Mouse (Mus musculus) hindlimb bud, embryonic 11.5 days (tissue): ENCODE results near the gene Hrh1.

Source experiments
- DNase-seq: peaks from one replicate; pipeline ENCODE4 v3.0.0-alpha.2; 2012; ENCODE audit warnings: low read depth, low spot score; ENCODE audit errors: extremely low spot score

Hrh1 gene

DNA sequence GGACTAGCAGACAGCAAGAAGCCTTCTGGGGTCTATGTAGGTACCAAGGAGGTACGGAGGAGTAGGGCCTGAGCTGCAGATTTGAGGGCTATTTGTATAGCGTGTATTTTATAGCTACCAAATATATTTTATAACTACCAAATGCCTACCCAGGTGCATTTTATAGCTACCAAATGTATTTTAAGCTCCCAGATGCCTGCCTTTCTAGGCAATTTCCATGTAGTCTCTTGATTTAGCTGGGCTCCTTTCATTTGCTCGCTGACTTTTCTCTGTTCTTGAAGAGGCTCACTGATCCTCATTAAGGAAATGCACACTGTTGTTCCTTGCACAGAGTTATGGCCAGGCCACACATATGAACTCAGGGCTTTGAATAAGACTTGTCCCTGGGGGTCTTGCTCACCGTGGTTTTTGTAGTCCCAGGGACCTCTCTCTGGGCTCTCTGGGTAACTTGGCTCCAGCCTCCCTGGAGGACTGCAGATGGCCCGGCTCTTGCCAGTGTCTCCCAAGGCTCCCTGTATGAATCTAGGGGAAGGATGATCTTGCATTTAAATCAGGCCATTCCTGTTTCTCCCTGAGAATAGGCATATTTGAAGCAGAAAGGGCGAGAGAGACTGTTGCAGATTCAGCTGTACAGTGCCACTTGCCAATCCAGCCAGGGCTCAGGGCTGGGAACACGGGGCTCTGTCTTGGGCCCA lies 7.2 kb downstream of the Hrh1 start:
- DNase-seq: no peak

DNA sequence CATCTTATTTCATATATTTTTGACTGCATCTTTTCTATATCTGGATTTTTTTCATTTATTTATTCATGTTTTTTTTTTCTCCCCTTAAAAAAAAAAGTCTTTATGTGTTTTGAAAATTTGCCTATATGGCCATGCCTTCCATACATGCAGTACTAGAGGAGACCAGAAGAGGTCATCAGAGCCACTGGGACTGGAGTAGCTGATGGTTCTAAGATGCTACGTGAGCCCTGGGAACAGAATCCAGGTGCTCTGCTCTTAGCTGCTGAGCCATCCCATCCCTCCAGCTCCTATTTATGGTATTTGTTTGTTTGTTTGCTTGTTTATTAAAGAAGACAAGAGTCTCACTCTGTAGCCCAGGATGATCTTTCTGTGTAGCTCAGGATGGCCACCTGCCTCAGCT lies 8.9 kb downstream of the Hrh1 start:
- no peak for DNase-seq

DNA sequence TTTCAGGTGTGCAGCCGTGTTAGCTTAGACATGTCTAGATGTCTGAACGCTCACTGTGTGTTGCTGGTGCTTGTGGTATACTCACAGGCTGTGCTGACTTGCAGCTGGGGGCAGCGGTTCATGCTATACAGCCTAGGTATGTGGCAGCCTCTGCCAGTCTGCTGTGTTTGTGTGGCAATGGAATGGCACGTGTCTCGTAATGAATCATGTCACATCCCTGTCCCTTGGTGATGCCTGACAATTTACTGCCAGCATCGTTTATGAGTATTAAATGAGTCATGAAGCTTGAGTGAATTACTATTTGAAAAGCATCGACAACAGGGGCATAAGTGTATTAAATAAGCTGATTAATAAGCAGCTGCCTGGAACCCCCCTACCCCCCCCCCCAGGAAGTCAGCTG lies 9.3 kb downstream of the Hrh1 start:
- no peak for DNase-seq

DNA sequence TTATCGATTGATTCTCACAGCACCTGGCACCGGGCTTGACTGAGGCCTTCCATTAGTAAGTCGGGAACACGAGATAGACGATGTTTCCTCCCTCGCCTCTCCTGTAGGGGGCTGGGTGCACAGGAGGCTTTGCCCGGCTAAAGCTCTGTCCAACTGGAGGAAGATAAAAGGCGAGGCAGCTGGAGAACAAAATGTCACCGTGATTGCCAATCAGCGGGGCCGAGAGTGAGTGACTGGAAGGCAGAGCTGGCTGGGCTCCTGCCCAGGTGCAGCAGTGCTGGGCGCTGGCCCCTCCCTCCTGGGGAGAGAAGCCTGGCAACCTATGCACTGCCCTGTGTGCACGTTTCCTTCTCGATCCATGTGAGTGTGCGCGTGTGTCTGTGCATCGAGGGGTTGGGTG lies 10.5 kb downstream of the Hrh1 start:
- no peak for DNase-seq

DNA sequence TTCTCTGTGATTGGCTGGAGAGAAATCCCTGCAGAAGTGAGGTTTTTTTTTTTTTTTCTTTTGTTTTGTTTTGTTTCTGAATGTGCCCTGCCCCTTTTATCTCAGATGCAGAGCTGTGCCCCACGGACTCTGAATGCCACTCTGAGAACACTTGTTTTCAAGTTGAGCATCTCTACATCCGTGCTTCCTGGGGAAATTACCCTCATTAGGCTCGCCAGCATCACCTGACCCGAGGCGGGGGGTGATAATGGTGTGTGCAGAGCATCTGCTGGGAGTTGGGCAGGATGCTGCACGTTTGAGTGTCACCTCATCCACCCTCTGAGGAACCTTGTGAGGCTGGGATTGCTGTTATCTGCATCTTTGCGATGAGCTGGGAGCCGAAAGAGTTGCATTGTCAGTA lies 14.2 kb downstream of the Hrh1 start:
- no peak for DNase-seq

DNA sequence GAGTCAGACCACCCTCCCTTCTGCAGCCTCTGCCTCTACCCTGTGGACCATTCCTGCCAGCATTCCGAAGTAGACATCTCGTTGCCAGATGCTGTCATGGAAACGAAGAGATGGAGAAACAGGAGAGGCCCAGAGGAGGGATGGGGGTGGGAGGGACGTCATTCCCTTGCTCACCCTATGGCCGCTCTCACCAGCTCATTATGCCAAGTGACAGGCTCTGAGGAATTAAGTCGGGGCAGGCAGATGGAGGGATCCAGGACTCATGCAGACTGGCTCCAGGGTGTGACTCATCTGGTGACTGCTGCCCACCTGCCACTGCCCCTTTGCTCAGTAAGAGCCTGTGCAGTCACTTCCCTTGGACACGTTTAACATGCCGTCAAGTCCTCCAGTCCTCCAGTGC lies 16.8 kb downstream of the Hrh1 start:
- DNase-seq: no peak

DNA sequence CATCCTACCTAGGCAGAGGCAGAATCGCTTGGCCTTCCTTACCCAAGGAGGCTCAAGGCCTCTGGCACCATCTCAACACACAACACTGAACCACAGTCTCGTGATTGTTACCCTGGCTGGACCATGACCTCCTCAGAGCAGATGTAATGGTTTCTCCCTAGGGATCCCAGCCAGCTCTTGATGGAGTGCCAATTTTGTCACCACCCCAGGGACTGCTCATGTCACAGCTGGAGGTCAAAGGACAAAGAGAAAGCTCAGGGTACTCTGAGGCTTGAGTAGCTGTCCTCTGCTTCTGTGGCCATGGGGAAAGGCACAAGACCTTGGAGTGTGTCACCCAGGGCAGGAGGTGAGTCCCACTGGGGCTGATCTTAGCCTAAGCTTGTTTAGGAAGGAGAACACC lies 20.3 kb downstream of the Hrh1 start:
- DNase-seq: no peak

DNA sequence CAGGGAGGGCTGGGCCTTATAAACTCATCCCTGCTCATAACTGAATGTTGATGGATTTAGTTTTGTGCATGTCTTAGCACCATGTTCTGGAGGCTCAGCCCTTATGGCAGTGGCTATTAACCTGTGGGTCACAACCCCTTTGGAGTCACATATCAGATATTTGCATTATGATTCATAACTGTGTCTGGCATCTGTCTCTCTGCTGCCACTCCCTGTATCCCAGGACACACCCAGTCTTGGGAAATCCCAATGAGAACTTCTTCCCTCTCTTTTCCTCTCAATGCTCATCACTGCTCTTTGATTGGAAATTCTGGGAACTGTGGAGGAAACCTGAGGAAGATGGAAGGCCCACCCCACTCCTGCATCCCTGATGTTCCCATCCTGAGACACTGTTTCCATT lies 23.3 kb downstream of the Hrh1 start:
- DNase-seq: no peak

DNA sequence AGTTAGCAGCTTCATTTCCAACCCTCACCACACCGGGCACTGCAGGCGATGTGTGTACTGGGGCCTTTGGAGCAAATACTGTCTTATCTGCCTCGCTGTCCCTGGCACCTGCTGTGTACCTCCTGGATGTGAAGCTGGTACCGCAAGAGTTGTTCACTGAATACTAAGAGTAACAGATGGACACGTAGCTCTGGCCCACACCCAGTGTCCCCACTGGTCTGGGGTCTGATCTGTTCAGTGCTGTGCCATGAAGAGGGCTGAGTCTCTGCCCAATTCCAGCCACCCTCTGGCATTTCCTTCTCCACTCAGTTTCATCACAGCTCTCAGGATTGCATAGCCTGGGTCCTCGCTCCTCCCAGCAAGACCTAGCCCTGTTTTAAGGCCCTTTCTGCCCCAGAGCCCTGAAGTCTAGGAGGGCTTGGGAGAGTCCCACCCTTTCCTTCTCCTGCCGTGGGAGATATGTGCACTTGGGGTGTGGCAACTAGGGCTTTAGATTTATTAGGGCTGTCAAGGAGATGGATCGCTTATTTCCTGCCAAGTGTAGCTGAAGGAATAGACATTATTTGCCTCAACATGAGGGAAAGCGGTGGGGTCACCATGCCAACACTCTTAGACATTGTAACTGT lies 25.4 kb downstream of the Hrh1 start:
- DNase-seq: no peak

DNA sequence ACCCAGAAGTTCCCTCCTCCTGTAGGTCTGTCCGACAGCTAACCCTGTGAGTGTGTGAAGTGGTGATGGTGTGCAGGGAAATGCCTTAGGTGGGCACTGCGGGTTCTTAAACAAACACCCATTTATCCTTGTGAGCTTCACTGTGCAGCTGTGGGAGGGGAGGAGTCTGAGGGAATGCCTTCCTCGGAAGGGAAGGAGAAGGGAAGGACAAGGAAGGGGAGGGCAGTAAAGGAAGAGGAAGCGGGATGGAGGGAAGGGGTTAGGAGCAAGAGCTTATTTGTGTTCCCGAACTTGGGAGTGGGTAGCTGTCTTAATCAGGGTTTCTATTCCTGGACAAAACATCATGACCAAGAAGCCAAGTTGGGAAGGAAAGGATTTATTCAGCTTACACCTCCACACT lies 27.6 kb downstream of the Hrh1 start:
- no peak for DNase-seq

DNA sequence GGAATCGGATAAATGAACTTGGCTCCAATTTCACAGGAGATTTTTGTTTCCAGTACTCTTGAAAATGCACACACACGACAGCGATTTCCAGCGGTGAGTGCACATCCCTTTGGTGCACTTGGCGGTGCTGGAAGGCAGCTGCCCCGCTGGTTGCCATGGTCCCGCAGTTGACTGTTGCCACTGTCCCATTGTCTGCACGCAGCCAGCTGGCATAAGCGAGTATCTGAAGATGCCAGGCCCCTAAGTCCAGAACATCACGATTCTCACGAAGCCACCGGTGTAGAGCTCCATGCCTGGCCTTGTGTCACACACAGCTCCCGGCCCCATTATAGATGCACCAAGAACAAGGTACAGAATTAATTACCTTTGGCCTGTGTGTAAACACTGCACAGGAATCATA lies 29.9 kb downstream of the Hrh1 start:
- DNase-seq: no peak

DNA sequence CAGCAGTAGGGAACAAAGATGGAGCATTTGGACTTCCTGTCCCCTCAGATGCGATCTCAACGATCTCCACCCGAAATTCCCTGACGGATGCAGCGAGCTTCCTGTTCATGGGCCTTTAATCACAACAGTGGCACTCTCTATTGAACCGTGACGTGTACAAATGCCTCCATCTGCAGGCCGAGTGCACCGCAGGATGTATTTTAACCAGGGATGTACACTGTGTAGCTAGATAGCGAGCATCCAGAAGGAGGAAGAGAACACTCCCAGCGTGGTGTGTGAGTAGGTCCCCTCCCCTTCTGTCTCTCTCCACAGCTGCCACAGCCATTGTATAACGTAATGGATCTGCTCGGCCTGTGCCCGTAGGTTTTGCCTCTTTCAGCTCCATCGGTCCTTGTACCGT lies 31.1 kb downstream of the Hrh1 start:
- no peak for DNase-seq

DNA sequence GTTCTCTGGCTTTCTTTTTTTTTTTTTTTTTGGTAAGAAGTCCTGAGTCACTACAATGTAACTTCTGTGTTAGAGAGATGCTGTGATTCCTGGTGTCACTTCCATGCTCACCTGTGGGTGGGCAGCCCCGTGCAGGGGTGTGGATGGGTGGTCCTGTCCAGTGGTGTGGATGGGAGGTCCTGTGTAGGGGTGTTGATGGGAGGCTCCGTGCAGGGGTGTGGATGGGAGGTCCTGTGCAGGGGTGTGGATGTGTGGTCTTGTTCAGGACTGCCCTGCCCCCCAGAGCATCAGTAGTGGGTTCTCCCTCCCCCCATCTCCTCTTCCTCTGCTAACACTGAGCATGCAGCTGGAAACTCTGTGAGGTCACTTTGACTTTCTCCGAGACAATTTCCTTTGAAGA lies 34.9 kb downstream of the Hrh1 start:
- no peak for DNase-seq

DNA sequence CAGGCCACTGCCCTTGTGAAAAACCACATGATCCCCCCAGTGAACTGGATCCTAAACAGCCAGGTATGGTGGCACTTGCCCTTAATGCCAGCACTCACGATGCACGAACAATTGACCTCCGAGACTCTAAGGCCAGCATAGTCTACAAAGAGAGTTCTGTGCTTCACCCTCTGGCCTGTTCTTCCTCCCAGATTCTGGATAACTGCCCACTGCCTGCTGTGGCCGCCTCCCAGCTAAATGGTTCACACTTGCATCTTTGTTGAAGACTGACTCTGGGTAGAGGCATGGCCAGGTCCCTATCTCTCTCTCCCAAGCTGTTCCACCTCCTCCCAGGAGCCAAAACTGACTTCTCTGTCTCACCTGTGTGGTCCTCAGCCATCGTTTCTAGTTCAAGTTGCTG lies 36.8 kb downstream of the Hrh1 start:
- DNase-seq: no peak

DNA sequence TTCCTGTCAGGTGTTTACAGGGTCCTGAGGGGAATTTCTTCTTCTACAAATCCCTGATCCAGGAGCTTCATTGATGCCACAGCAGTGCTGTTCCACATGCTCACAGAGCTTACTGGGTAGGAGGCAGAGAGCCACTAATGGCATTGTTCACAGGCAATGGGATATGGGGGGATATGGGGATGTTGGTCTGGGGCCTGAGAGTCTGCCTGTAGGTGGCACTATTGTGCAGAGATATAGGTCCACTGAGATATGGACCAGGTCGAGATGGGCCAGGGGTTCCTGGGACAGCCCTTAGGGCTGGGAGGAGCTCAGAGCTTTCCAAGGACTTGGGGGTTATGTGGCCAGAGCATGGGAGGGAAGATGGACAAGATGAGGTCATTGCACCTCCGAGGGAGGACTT lies 42.6 kb downstream of the Hrh1 start:
- peak; percentile 8 for DNase-seq

DNA sequence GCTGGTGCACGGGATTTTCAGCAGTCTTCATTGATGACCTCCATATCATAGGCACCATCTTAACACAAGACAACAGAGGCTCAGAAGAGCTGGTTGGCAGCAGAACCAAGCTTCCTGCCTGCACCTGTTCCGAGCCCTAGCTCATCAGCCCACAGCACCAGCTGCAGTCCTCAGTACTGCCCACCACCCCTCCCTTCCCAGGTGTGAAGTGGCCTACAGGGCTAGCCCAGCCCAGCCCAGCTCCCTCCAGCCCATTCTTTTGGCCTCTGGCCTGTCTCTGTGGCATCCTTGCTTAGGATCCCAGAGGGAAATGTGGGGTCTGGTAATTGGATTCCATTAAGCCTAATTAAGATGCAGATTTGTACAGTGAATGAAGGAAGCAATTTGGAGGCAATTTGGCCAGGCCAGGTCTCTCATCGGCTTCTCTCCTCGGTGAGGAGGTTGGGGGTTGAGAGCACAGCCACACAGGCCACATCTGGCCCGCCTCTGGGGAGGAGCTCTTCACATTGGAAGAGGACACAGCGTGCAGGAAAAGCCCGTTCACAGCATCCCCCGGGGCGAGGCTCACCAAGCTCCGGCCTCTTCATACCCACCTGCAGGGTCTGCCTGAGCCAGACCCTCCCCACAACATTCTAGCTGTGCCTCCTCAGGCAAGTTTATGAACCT lies 43.2 kb downstream of the Hrh1 start:
- DNase-seq: no peak

DNA sequence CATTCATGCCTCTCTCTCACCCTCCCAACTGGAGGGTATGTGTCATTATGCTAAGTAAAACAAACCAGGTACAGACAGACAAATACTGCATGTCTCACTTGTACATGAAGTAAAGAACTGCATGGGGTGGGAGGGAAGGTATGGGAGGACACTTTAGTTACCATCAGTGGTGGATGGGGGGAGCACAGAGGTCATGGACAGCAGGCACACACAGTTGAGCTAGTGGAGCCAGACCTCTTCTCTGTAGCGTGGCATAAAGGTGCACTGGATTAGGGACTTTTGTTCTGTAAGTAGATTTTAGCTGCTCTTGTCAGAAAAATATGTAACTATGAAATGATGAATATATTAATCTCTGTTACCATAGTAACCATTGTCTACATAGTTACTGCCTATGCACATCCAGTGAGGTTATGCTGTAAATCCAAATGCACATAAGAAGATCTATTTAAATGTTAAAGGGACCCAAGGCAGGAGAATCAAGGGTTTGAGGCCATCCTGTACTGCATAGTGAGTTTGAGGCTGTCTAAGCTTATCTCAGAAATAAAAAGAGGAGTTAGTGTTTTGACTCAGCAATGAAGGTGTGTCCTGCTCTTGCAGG lies 46.6 kb downstream of the Hrh1 start:
- DNase-seq: no peak

DNA sequence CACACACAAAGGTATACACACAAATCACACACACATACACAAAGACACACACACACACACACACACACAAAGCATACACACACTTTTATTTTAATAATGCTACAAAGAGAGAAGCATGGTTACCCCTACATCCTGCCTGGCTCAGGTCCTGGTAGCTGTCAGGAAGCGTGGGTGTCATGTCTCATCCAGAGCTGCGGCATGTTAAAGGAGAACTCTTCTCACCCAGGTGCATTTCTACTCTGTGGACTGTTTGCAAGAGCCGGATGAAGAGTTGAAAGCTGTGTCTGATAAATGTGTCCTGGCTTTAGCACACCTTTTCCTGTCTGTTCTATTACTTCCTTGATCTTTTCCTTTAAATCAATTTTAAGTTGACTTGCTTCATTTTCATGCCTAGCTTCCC lies 47.2 kb downstream of the Hrh1 start:
- DNase-seq: no peak

DNA sequence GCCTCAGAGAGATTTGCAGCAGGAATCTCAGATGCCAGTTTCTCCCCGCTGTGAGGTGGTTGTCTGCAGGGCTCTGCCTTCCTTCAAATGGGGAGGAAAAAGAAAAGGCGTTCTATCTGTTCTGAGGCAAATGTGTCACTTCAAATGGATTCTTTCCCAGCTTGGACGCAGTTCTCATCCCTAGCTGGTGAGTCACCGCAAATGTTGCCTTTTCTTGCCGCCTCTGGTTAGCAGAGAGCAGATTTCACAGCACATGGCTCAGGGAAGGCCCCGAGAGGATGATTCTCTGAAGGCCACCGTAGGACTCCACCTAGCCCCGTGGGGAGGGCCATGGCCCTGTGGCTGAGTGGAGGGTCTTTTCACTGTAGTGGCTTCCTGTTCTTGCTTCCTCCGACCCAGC lies 51.2 kb downstream of the Hrh1 start:
- no peak for DNase-seq

DNA sequence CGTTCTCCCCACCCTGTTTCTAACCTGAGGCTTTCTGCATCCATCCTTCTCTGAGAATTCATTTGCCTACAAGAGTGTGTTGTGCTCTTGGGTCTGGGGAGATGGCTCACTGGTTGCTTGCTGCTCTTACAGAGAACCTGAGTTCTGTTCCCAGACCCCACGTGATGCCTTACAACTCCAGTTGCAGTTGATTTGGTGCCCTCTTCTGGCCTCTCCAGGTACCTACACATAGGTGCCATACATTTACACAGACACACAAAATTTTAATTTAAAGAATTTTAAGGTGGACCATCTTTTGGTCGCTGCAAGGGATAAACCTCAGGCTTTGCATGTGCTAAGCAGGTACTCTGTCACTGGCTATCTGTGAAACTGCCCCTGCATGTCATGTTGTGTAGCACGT lies 57.5 kb downstream of the Hrh1 start:
- no peak for DNase-seq

DNA sequence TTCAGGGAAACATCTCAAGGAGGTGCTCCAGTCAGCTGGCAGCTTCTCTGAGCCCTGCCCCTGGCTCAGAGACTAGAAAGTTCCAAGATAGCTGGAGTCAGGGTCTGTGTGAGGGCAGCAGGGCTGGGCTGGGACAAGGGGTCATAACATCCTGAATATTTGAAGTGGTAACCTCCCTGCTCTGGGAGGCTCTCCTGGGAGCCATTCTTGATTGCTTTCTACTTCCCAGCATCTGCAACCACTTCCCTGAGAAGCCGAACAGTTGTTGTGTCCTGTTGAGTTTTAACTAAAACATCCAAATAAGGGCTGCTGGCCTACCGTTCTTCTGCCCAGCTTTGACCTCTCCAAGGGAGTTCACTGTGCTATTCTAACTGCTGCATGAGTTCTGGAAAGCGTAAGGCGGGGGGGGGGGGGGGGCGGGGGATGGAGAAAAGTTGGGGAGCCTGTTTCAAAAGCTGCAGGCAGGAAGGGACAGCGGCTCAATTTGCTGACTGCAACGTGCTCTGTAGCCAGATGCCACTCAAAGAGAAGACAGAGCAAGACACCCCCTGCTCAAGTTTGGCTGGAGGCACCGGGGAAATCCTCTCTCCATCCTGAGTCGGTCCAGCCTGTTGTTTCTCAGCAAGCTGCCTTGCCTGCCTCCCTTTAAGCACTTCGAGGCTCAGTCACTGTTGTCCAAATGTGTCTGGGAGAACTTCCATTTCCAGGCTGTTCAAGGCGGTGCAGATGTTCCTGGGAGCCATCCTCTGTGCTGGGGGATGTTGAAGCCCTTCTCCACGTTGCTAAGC lies 58.7 kb downstream of the Hrh1 start:
- DNase-seq: no peak
